Mouse (Mus musculus): ENCODE results near the gene Nipsnap3b. TPM values are rescaled to one million over a fixed set of nuclear protein-coding genes. Genes with fewer than 3 reads are reported as not detected.

Gene Nipsnap3b
- total RNA-seq (2018; cell fraction: chromatin; rRNA removed): 10 to 100 TPM in 25 of 26 experiments, 1 to 10 TPM in 1; 8.7 to 32.6 (median 20.0) TPM
- 10 to 100 TPM; 32.7 to 50.6 (median 40.1) TPM for total RNA-seq (2018; cell fraction: cytosol; rRNA removed)
- total RNA-seq (2018; cell fraction: nucleus; rRNA removed): 10 to 100 TPM; 16.8 to 43.2 (median 23.8) TPM
- 26.6 to 61.6 TPM (median 43.5 TPM) in 3 replicates for polyA plus RNA-seq (2018)

GRCm38 (mm10) chr4:53011732-53012361 lies at the start of gene Nipsnap3b:
Nipsnap3b (plus strand) TSS chr4:53011880.
- WGBS (ENCODE audit: missing documents): 2% methylated on average over 59 of the region's 63 CpGs

GRCm38 (mm10) chr4:52964247-52964646 lies 47.4 kb upstream of the Nipsnap3b start, which contains the start of gene Olfr270:
Olfr270 (plus strand) TSS chr4:52964547.
- Histone ChIP-seq H3K4me3 (ENCODE audit: inconsistent target) (no peak within 1 kb of the TSS), H3K79me2 (ENCODE audit: inconsistent target) (no peaks in the 10 kb centered on the region), H3K27ac (no peak within 1 kb of the TSS), H3K36me3 (ENCODE audit: inconsistent target) (no peaks in the 10 kb centered on the region)

More at GRCm38 (mm10) chr4:53011732-53012361, at the start of gene Nipsnap3b:
- Histone ChIP-seq H3K4me3 (ENCODE audit: inconsistent target) (peak within 1 kb of the TSS; percentile 52), H3K79me2 (ENCODE audit: inconsistent target) (peaks cover 25% of the 10 kb centered on the region), H3K36me3 (ENCODE audit: inconsistent target) (peaks cover 22% of the 10 kb centered on the region), H3K27ac (no peak within 1 kb of the TSS)

GRCm38 (mm10) chr4:52985216-52985615 lies 26.5 kb upstream of the Nipsnap3b start:
- H3K4me3 ChIP-seq (ENCODE audit: inconsistent target): no peak overlapping the region
- WGBS (ENCODE audit: missing documents): 70% methylated on average over 2 of the region's 2 CpGs
- H3K27ac ChIP-seq: no peak overlapping the region
- no peaks in the 10 kb centered on the region for H3K36me3 ChIP-seq (ENCODE audit: inconsistent target)
- H3K79me2 ChIP-seq (ENCODE audit: inconsistent target): no peaks in the 10 kb centered on the region

GRCm38 (mm10) chr4:52986266-52986665 lies 25.4 kb upstream of the Nipsnap3b start:
- Histone ChIP-seq H3K4me3 (ENCODE audit: inconsistent target) (no peak overlapping the region), H3K79me2 (ENCODE audit: inconsistent target) (no peaks in the 10 kb centered on the region), H3K27ac (no peak overlapping the region), H3K36me3 (ENCODE audit: inconsistent target) (no peaks in the 10 kb centered on the region)
- 100% methylated on average over 2 of the region's 2 CpGs for WGBS (ENCODE audit: missing documents)

GRCm38 (mm10) chr4:52989248-52989647 lies 22.4 kb upstream of the Nipsnap3b start, which contains the start of gene Nipsnap3a:
Nipsnap3a (plus strand) TSS chr4:52989272.
- no peaks in the 10 kb centered on the region for H3K79me2 ChIP-seq (ENCODE audit: inconsistent target)
- H3K36me3 ChIP-seq (ENCODE audit: inconsistent target): no peaks in the 10 kb centered on the region
- H3K27ac ChIP-seq: no peak within 1 kb of the TSS
- 53% methylated on average over 12 of the region's 12 CpGs for WGBS (ENCODE audit: missing documents)
- no peak within 1 kb of the TSS for H3K4me3 ChIP-seq (ENCODE audit: inconsistent target)

GRCm38 (mm10) chr4:52999449-52999848 lies 12.2 kb upstream of the Nipsnap3b start:
- WGBS (ENCODE audit: missing documents): 96% methylated on average over 6 of the region's 6 CpGs
- no peak overlapping the region for H3K27ac ChIP-seq

GRCm38 (mm10) chr4:53000154-53000553 lies 11.5 kb upstream of the Nipsnap3b start:
- H3K27ac ChIP-seq: no peak overlapping the region
- 10% methylated on average over 8 of the region's 8 CpGs for WGBS (ENCODE audit: missing documents)
- H3K4me3 ChIP-seq (ENCODE audit: inconsistent target): no peak overlapping the region
- H3K36me3 ChIP-seq (ENCODE audit: inconsistent target): no peaks in the 10 kb centered on the region
- no peaks in the 10 kb centered on the region for H3K79me2 ChIP-seq (ENCODE audit: inconsistent target)

More at GRCm38 (mm10) chr4:52999449-52999848, 12.2 kb upstream of the Nipsnap3b start:
- no peaks in the 10 kb centered on the region for H3K36me3 ChIP-seq (ENCODE audit: inconsistent target)
- no peaks in the 10 kb centered on the region for H3K79me2 ChIP-seq (ENCODE audit: inconsistent target)
- H3K4me3 ChIP-seq (ENCODE audit: inconsistent target): no peak overlapping the region

- Histone ChIP-seq H3K79me2 (ENCODE audit: inconsistent target) (peaks cover 20% of the 10 kb centered on the region), H3K27ac (no peak overlapping the region), H3K36me3 (ENCODE audit: inconsistent target) (peaks cover 2% of the 10 kb centered on the region; the same call in 1 of the 2 replicates), H3K4me3 (ENCODE audit: inconsistent target) (no peak overlapping the region)
- WGBS (ENCODE audit: missing documents): 89% methylated on average over 4 of the region's 4 CpGs
Measured at GRCm38 (mm10) chr4:53009183-53009582, 2.5 kb upstream of the Nipsnap3b start.

GRCm38 (mm10) chr4:53009871-53010270 lies 1.8 kb upstream of the Nipsnap3b start:
- Histone ChIP-seq H3K36me3 (ENCODE audit: inconsistent target) (peaks cover 5% of the 10 kb centered on the region; the same call in 1 of the 2 replicates), H3K27ac (no peak overlapping the region), H3K79me2 (ENCODE audit: inconsistent target) (peaks cover 25% of the 10 kb centered on the region), H3K4me3 (ENCODE audit: inconsistent target) (no peak overlapping the region)
- WGBS (ENCODE audit: missing documents): 92% methylated on average over 4 of the region's 4 CpGs

- H3K36me3 ChIP-seq (ENCODE audit: inconsistent target): peaks cover 48% of the 10 kb centered on the region
- H3K4me3 ChIP-seq (ENCODE audit: inconsistent target): no peak overlapping the region
- 86% methylated on average over 6 of the region's 7 CpGs for whole genome bisulfite sequencing (ENCODE audit: missing documents)
- H3K27ac ChIP-seq: no peak overlapping the region
- H3K79me2 ChIP-seq (ENCODE audit: inconsistent target): peaks cover 25% of the 10 kb centered on the region
Measured at GRCm38 (mm10) chr4:53014421-53014820, 2.7 kb downstream of the Nipsnap3b start.

- Histone ChIP-seq H3K79me2 (ENCODE audit: inconsistent target) (peaks cover 25% of the 10 kb centered on the region), H3K4me3 (ENCODE audit: inconsistent target) (no peak overlapping the region), H3K27ac (no peak overlapping the region), H3K36me3 (ENCODE audit: inconsistent target) (peaks cover 54% of the 10 kb centered on the region)
- WGBS (ENCODE audit: missing documents): 100% methylated on average over 3 of the region's 3 CpGs
Measured at GRCm38 (mm10) chr4:53015024-53015423, 3.3 kb downstream of the Nipsnap3b start.

- Histone ChIP-seq H3K36me3 (ENCODE audit: inconsistent target) (peaks cover 84% of the 10 kb centered on the region), H3K27ac (no peak overlapping the region), H3K79me2 (ENCODE audit: inconsistent target) (peaks cover 13% of the 10 kb centered on the region; the same call in 1 of the 2 replicates), H3K4me3 (ENCODE audit: inconsistent target) (no peak overlapping the region)
- 100% methylated on average over 1 of the region's 1 CpGs for WGBS (ENCODE audit: missing documents)
Measured at GRCm38 (mm10) chr4:53018392-53018791, 6.7 kb downstream of the Nipsnap3b start.

GRCm38 (mm10) chr4:53023189-53023925 lies 11.7 kb downstream of the Nipsnap3b start:
- no peak overlapping the region for H3K27ac ChIP-seq
- H3K36me3 ChIP-seq (ENCODE audit: inconsistent target): peaks cover 51% of the 10 kb centered on the region
- 89% methylated on average over 13 of the region's 14 CpGs for WGBS (ENCODE audit: missing documents)
- no peaks in the 10 kb centered on the region for H3K79me2 ChIP-seq (ENCODE audit: inconsistent target)
- no peak overlapping the region for H3K4me3 ChIP-seq (ENCODE audit: inconsistent target)

- WGBS (ENCODE audit: missing documents): 92% methylated on average over 4 of the region's 4 CpGs
Measured at GRCm38 (mm10) chr4:53024397-53024796, 12.7 kb downstream of the Nipsnap3b start.

GRCm38 (mm10) chr4:53027811-53028210 lies 16.1 kb downstream of the Nipsnap3b start:
- H3K27ac ChIP-seq: no peak overlapping the region
- no peaks in the 10 kb centered on the region for H3K79me2 ChIP-seq (ENCODE audit: inconsistent target)
- 93% methylated on average over 3 of the region's 3 CpGs for WGBS (ENCODE audit: missing documents)
- peaks cover 25% of the 10 kb centered on the region for H3K36me3 ChIP-seq (ENCODE audit: inconsistent target)
- no peak overlapping the region for H3K4me3 ChIP-seq (ENCODE audit: inconsistent target)

More at GRCm38 (mm10) chr4:53024397-53024796, 12.7 kb downstream of the Nipsnap3b start:
- Histone ChIP-seq H3K79me2 (ENCODE audit: inconsistent target) (no peaks in the 10 kb centered on the region), H3K36me3 (ENCODE audit: inconsistent target) (peaks cover 41% of the 10 kb centered on the region), H3K4me3 (ENCODE audit: inconsistent target) (no peak overlapping the region), H3K27ac (no peak overlapping the region)
